Mouse (Mus musculus) right cerebral cortex, postnatal 4 days (tissue): Measurements from ENCODE around the gene Zdhhc12.
"Not testable (repeated sequence)": the region's sequence is repeated elsewhere in the genome, so short reads cannot be mapped to it uniquely, and the experiment has no call there.

Source experiments
- DNase-seq: peaks from one replicate; pipeline ENCODE4 v3.0.0-alpha.2; 2022

The Zdhhc12 gene

GRCm38 (mm10) chr2:30093471-30094207 is at the start of gene Zdhhc12:
Zdhhc12 (minus strand) TSS chr2:30093648.
- peak; percentile 88 for DNase-seq

- DNase-seq = not testable (repeated sequence)
Measured at GRCm38 (mm10) chr2:30140021-30140420, 46.6 kb upstream of the Zdhhc12 start.

DNA sequence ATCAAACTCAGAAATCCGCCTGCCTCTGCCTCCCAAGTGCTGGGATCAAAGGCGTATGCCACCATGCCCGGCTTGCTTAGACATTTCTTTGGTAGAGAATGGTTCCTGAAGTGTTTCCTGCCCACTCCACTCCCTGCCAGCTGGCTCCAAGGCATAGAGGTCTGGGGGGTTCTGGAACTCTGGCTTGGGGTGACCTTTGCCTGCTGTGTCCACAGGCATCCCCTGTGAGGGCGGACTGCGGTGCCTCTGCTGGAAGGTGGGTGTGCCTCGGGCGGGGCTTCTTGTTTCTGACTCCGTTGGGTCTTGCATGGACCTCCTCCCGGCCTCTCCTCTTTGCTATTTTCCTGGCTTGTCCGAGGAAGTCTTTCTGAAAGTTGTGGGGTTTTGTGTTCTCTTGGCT is 43.0 kb upstream of the Zdhhc12 start:
- DNase-seq = no peak

DNA sequence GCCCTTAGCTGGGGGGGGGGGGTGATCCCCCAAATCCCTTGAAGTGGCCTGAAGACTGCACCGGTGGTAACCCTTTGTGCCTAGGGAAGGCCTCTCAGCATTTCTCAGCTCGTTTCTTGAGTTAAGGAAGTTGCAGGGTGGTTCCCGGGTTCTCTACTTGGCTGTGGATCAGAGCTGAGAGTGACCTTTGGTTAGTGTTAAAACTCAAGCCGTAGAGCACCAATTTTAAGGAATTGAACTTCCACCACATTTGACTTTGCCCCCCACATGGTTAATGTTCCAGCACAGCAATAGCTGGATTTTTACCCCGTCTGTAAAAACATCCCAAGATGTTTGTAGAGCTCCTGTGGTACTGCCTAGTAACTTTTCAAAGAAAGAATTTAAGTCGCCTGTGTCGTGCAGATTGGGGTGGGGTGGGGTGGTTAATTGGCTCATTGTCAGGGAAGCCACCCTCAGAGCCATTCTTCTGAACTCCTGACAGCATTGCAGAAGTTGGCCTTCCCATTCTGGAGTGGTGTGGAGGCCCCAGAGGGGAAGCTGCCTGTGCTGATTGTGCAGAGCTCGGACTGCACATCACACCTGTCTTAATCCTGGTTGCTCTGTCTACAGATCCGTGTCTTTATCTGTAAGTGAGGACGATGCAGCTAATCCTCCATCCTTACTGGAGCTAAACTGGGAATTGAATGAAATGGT is 41.6 kb upstream of the Zdhhc12 start:
- DNase-seq = no peak

GRCm38 (mm10) chr2:30134378-30134711 is 40.9 kb upstream of the Zdhhc12 start:
- DNase-seq = no peak

GRCm38 (mm10) chr2:30133613-30134377 is 40.3 kb upstream of the Zdhhc12 start, which contains the start of gene Tbc1d13:
Tbc1d13 (plus strand) TSS chr2:30133746.
- peak; percentile 95 for DNase-seq

DNA sequence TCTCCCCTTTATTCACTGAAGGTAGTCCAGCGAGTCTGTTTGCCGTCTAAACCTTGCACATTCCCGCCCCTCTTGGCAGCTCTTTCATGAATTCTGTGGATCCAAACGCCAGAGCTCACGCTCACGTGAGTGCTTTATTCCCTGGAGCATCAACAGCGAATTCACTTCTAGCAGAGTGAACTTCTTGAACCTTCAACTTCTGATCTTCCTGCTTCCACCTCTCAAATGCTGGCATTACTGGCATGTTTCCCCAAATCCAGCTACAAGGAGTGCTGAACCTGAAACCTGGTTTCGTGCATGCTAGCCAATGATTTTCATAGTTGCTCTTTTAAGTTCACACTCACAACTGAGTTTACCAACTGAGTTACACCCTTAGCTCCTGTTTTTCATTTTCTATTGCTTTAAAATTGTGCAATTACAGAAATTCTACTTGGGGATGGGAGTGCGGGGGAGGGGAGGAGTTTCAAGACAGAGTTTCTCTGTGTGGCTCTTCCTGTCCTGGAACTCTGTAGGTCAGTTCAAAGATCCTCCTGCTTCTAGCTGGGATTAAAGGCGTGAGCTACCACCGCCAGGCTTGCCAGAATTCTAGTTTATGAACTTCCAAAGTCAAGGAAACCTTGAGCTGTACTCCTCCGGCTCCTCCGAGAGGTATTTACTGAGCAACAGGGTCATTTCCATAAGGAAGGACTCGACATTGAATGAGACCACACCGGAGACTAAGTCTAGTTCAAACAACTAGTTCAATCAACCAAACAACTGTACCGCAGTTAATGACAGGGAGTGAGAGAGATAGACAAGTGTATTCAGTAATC is 39.6 kb upstream of the Zdhhc12 start:
- no peak for DNase-seq

DNA sequence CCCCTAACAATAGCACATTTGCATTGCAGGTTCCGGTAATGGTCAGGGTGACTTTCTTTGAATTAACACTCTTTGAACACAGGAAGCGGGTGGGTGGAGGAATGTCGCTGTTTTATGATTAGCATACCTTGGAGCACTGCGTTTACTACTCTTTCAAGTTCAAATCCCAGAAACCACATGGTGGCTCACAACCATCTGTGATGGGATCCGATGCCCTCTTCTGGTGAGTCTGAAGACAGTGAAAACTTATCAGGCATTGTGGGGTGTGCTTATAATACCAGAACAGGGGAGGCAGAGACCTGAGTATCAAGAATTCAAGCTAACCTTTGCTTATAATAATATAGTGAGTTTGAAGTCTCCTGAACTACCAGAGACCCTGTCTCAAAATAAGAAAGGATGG is 37.8 kb upstream of the Zdhhc12 start:
- not testable (repeated sequence) for DNase-seq

- DNase-seq = no peak
Measured at GRCm38 (mm10) chr2:30130156-30130555, 36.7 kb upstream of the Zdhhc12 start.

GRCm38 (mm10) chr2:30128789-30129188 is 35.3 kb upstream of the Zdhhc12 start:
- DNase-seq = no peak

DNA sequence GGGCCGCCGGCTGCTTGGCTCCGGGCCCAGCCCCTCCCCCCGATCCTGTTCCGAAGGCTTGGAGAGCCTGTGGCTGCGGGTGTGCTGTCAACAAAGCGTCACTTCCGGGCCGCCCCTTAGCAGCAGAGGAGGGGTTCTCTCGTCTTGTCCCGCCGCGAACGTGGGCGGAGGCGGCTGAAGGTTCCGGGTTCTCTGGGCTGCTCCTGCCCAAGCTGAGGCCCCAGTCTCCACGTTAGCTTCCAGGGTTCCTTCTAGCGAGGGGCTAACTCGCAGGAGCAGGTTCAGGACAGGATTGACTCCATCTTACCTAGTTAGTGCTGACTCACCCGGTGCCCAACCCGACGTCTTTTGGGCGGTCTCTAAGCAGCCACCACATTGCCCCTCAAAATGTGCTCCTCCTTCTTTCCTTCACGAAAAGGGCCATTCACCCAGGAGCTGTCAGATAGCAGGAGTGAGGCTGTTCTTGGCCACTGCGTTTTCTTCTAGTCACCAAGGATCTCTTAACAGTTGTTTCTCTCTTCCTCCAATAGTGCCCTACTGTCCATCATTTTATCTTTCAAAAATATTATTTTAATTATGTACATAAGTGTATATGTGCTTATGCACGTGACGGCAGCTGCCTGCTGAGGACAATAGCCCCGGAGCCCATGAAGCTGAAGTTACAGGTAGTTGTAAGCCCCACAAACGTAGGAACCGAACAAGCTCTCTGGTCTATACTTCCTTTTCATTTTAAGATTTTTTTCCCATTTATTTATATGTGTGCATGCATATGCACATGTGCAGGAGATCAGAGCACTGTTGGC is 31.2 kb upstream of the Zdhhc12 start, which contains the start of gene Zer1:
TSS of gene Zer1 (minus strand) at position 114 of the 803 bp plus-strand sequence.
- DNase-seq = peak; percentile 94

GRCm38 (mm10) chr2:30123729-30124471 is 30.5 kb upstream of the Zdhhc12 start:
- DNase-seq = no peak

DNA sequence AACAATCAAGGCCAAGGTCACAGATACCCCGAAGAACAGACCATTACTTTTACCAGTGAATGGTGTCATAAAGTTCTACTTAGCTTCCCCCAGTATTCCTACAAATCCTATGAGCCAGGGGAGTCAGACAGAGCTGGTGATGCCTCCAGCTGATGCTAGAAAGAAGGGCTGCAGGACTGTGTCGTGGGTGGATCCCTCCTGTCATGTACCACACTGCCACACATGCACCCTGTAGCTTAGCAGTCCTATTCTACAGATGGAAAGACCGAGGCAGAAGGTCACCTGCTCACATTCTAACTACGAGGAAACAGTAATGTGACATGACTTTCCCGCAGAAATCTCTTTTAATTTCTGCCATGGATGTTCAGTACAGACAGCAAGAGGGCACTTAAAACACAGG is 29.3 kb upstream of the Zdhhc12 start:
- no peak for DNase-seq

DNA sequence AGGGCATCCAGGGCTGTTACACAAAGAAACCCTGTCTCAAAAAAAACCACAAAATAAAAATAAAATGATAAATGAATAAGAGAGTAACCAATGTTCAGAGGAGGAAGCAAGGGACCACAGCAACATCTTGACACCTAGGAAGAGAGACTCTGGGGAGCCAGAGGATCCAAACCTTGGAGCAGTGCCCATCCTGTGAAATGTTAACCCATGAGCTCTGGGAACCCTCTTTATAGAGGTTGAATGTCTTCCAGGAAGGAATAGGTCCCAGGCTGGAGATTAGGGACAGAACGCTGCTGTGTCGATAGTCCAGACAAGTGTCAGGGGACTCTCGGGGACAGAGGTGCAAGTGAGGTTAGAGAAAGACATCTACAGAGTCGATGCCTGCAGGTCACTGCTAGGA is 26.8 kb upstream of the Zdhhc12 start:
- DNase-seq = no peak

DNA sequence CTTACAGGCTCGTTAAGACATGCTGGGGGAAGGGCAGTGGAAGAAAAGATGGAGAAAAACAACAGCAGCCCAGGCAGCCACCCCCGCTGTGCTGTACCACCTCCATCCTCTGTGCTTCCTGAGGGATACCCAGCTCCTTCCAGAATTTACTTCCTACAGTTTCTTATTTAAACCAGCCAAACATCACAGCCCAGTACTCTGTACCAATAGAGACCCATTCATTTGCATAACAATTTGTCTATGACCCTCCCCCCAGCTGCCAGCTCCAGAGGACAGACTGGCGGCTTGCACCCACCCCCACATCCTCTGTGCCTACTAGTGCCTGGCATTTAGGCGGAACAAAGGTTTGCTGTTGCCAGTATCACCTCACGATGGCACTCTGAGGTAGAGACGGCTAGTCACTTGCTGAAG is 26.2 kb upstream of the Zdhhc12 start:
- no peak for DNase-seq

DNA sequence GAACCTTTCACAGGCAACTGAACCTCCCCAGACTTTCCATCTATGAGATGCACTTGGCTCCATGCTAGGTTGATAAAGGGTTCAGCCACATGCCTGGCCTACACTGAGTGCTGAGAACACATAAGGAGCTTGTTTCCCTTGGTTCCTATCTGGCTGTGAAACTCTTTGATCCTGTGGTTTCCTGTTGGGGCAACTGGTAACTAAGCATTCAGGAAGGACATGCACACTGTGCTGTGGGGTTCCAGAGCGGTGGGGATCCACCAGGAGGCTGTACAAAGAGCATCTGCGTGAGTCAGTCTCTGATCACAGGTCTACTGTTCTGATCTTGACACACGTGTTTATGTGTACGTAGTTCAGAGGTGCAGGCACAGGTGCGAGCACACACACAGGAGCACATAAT is 19.1 kb upstream of the Zdhhc12 start:
- no peak for DNase-seq

GRCm38 (mm10) chr2:30111500-30111899 is 18.1 kb upstream of the Zdhhc12 start:
- no peak for DNase-seq

- DNase-seq = no peak
Measured at GRCm38 (mm10) chr2:30108260-30108659, 14.8 kb upstream of the Zdhhc12 start.

GRCm38 (mm10) chr2:30107646-30108045 is 14.2 kb upstream of the Zdhhc12 start:
- DNase-seq = no peak

GRCm38 (mm10) chr2:30106364-30106763 is 12.9 kb upstream of the Zdhhc12 start:
- DNase-seq = peak; percentile 42

DNA sequence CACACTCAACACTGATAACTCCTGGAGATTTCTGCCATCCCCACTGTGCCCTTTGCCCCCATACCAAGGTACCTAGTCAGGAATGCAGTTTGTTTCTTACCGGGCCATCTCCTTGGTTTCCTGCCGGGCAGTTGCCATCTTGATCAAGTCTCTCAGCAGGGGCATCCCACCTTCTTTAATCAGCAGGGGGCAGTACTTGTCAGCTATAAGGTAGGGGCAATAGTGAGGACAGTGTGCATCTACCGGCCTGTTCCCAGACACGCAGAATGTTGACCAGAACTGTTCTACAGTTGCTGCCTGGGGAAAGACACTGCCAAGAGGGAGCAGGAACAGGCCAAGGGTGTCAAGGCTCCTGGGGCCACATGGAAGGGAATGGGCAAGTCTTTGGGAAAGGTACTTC is 6.8 kb upstream of the Zdhhc12 start:
- DNase-seq = no peak
